Mouse (Mus musculus) liver, adult 2 months (tissue): Measurements from ENCODE around the gene Gm340. TPM values are rescaled to one million over a fixed set of nuclear protein-coding genes. Genes with fewer than 3 reads are reported as not detected.

Source experiments
- DNase-seq: peaks from one replicate; pipeline ENCODE4 v3.0.0-alpha.2; 2011; ENCODE audit warnings: low read depth, low spot score; ENCODE audit errors: extremely low read depth
- H3K27ac ChIP-seq: fragments of 200-500 bp; replicated peaks from 2 replicates; pipeline ENCODE4 v1.5.1; 2012; ENCODE audit warnings: low read depth, mild to moderate bottlenecking, control low read depth, inconsistent platforms, low read length; ENCODE audit not compliant: insufficient read depth
- H3K27me3 ChIP-seq: fragments of 200-500 bp; 2 replicates; pipeline ENCODE4 v1.6.1; 2012; ENCODE audit warnings: mild to moderate bottlenecking, moderate library complexity, low read length, inconsistent platforms; ENCODE audit not compliant: control insufficient read depth, insufficient read depth
- H3K36me3 ChIP-seq: fragments of 200-500 bp; 2 replicates; pipeline ENCODE4 v1.6.1; 2012; ENCODE audit warnings: low read length, inconsistent platforms; ENCODE audit not compliant: control insufficient read depth, insufficient read depth
- H3K4me1 ChIP-seq: fragments of 200-500 bp; 2 replicates; pipeline ENCODE4 v1.6.1; 2011; ENCODE audit warnings: low read length; ENCODE audit not compliant: control insufficient read depth, insufficient read depth
- H3K4me3 ChIP-seq: fragments of 200-500 bp; 2 replicates; pipeline ENCODE4 v1.5.1; 2011; ENCODE audit warnings: low read depth, mild to moderate bottlenecking, control low read depth, low read length, moderate library complexity; ENCODE audit not compliant: insufficient read depth
- H3K79me2 ChIP-seq: fragments of 200-500 bp; 2 replicates; pipeline ENCODE4 v1.6.1; 2012; ENCODE audit warnings: inconsistent platforms, mild to moderate bottlenecking, low read length, moderate library complexity; ENCODE audit not compliant: control insufficient read depth, insufficient read depth
- H3K9ac ChIP-seq: fragments of 200-500 bp; 2 replicates; pipeline ENCODE4 v1.6.1; 2012; ENCODE audit warnings: low read depth, mild to moderate bottlenecking, control low read depth, inconsistent platforms, low read length
- CTCF ChIP-seq: fragments of 200-500 bp; IDR thresholded peaks from 2 replicates; pipeline ENCODE4 v1.5.1; 2011; ENCODE audit warnings: low read depth, low read length, control low read depth
- POLR2A ChIP-seq: fragments of 200-500 bp; IDR thresholded peaks from 2 replicates; pipeline ENCODE4 v1.6.1; 2011; ENCODE audit warnings: low read length, control low read depth; ENCODE audit not compliant: insufficient read depth; ENCODE audit errors: extremely low read depth
- WGBS: fragments of 180-500 bp; shearing (Covaris S2); methylation state at CpG from one replicate; pipeline ENCODE4 v1.1.7; 2018; 5-methylcytosine and 5-hydroxymethylcytosine counted together
- polyA plus RNA-seq: library from polyadenylated mRNA; depleted of rRNA; stranded (reverse); fragments of >200 nt; gene quantifications from 2 replicates; pipeline ENCODE4 v1.2.3, GENCODE M21; 2012; rRNA removed
- total RNA-seq: library from RNA; depleted of rRNA; stranded (reverse); fragments of >200 nt; gene quantifications from 2 replicates; pipeline ENCODE4 v1.2.3, GENCODE M21; 2014; rRNA removed

Gm340 gene
- 3.0 and 3.4 TPM in 2 replicates for total RNA-seq
- 0.51 and 0.69 TPM in 2 replicates for polyA plus RNA-seq

DNA sequence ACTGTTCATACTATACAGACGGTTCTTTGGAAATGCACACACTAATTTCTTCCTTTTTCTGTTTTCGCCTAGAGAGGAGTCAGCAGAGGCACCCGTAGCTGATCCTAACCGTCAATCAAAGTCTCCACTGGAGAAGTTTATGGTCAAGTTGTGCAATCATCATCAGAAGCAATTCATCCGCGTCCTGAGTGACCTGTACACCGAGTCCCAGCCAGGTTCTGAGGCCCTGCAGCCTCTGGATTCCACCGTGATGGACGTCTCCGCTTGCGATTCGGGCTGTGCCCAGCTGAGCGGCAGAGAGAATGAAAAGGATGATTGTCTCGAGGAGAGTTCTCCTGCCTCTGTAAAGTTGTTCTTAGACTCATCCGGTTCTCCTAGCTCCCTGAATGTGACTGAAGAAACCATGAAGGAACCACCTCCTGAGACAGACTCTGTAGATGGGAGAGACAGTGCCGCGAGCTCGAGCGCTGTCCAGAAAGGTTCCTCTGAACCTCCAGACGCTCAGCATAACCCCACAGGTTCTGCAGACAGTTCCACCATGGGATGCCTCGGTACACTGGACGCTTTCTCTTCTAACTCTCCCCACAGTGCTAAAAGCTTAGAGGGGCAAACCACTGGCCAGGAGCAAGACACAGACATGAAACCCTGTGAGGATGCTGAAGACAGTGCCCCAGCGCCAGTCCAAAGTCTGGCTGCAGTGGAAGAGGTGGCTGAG, at the start of gene Gm340:
Gene Gm340 (plus strand): TSS at position 665 of the 715 bp plus-strand sequence.
- Histone ChIP-seq H3K79me2 (no peaks in the 10 kb centered on the region), H3K9ac (no peak within 1 kb of the TSS), H3K4me1 (peaks cover 10% of the 10 kb centered on the region), H3K36me3 (peaks cover 6% of the 10 kb centered on the region), H3K4me3 (no peak within 1 kb of the TSS), H3K27ac (no peak within 1 kb of the TSS), H3K27me3 (no peaks in the 10 kb centered on the region)
- no peak for TF ChIP-seq POLR2A
- TF ChIP-seq CTCF: no peak
- WGBS: 61% methylated on average over 23 of the region's 23 CpGs
- peak; percentile 87 for DNase-seq

DNA sequence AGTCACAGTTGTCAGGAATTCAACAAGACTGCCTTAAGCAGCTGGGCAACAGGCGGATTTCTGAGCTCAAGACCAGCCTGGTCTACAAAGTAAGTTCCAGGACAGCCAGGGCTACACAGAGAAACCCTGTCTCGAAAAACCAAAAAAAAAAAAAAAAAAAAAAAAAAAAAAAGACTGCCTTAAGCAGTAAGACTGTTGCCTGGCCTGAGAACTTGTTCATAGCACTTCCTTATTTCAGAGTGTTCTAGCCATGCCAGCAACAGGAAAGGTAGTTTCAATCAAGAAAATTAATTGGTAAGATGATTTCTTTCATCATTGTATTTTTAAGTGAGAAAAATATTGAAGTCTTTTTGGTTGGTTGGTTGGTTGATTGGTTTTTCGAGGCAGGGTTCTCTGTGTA, 48.1 kb upstream of the Gm340 start:
- no peak overlapping the region for H3K27ac ChIP-seq
- no peaks in the 10 kb centered on the region for H3K4me1 ChIP-seq
- peaks cover 6% of the 10 kb centered on the region; the same call in 1 of the 2 replicates for H3K79me2 ChIP-seq
- peaks cover 5% of the 10 kb centered on the region; the same call in 1 of the 2 replicates for H3K36me3 ChIP-seq
- no peak overlapping the region for H3K9ac ChIP-seq
- H3K4me3 ChIP-seq: no peak overlapping the region
- no peak for DNase-seq
- H3K27me3 ChIP-seq: no peaks in the 10 kb centered on the region
- TF ChIP-seq POLR2A (no peak), CTCF (no peak)
- WGBS: 97% methylated on average over 3 of the region's 3 CpGs

DNA sequence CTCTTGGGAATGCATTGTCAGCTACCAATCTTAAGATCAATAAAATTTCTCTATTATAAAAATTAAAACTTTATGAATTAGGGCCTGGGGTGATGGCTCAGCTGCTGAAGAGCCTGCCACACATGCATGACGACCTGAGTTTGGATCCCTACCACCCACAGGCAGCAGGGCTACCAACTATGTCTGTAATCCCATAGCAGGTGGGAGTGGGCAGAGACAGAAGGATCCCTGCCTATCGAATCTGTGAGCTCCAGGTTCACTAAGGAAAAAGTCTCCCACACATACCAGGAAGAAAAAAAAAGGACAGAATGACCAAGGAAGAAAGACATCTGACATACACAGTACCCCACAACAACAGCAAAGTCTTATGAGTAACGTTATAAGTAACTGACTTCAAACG, 25.2 kb upstream of the Gm340 start:
- Histone ChIP-seq H3K27ac (no peak overlapping the region), H3K4me1 (peaks cover 5% of the 10 kb centered on the region; the same call in 1 of the 2 replicates), H3K27me3 (no peaks in the 10 kb centered on the region), H3K9ac (no peak overlapping the region), H3K36me3 (peaks cover 34% of the 10 kb centered on the region), H3K4me3 (no peak overlapping the region), H3K79me2 (no peaks in the 10 kb centered on the region; the same call in 1 of the 2 replicates)
- whole genome bisulfite sequencing: 93% methylated on average over 4 of the region's 4 CpGs
- no peak for DNase-seq
- TF ChIP-seq POLR2A: no peak

DNA sequence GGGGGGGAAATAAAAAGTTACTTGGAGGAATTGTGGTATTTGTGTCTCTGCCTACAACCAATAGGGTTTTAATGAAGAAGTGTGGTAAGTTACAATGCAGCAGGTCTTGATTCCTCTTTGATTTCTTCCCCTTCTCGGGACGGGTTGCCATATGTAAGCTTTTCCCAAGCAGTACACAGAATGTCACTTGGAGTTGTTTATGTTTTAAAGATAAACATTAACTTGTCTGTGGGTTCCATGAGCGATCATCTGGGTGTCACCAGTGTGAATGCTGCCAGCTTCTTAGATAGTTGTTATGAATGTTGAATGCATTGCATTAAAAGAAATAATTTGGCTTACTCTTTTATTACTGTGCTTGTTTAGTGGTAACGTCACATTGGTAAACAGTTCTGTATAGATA, 24.7 kb upstream of the Gm340 start:
- DNase-seq: no peak
- TF ChIP-seq POLR2A (no peak), CTCF (no peak)
- Histone ChIP-seq H3K27me3 (no peaks in the 10 kb centered on the region), H3K4me1 (peaks cover 5% of the 10 kb centered on the region; the same call in 1 of the 2 replicates), H3K4me3 (no peak overlapping the region), H3K9ac (no peak overlapping the region), H3K79me2 (no peaks in the 10 kb centered on the region; the same call in 1 of the 2 replicates), H3K27ac (no peak overlapping the region), H3K36me3 (peaks cover 34% of the 10 kb centered on the region)
- WGBS: 77% methylated on average over 4 of the region's 4 CpGs

DNA sequence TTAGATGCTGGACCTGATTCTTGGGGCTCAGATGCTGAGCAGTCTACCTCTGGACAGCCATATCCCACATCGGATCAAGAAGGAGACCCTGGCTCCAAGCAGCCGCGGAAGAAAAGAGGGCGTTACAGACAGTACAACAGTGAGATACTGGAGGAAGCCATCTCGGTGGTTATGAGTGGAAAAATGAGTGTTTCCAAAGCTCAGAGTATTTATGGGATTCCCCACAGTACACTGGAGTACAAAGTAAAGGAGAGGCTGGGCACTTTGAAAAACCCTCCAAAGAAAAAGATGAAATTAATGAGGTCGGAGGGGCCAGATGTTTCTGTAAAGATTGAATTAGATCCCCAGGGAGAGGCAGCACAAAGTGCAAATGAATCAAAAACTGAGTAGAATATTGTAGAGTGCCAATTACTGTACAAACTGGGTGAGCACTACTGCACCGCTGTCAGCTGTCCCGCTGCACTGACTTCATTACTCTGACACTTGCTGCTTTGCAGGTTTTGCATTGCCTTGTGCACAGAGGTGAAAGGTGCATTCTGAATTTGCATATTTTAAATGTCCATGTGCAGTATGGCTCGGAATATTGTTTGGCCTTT, 23.2 kb upstream of the Gm340 start:
- no peak overlapping the region for H3K27ac ChIP-seq
- H3K4me1 ChIP-seq: peaks cover 5% of the 10 kb centered on the region; the same call in 1 of the 2 replicates
- H3K36me3 ChIP-seq: peaks cover 34% of the 10 kb centered on the region
- no peaks in the 10 kb centered on the region; the same call in 1 of the 2 replicates for H3K79me2 ChIP-seq
- no peaks in the 10 kb centered on the region for H3K27me3 ChIP-seq
- no peak overlapping the region for H3K9ac ChIP-seq
- DNase-seq: no peak
- WGBS: 95% methylated on average over 9 of the region's 9 CpGs
- H3K4me3 ChIP-seq: no peak overlapping the region
- TF ChIP-seq POLR2A (no peak), CTCF (no peak)

DNA sequence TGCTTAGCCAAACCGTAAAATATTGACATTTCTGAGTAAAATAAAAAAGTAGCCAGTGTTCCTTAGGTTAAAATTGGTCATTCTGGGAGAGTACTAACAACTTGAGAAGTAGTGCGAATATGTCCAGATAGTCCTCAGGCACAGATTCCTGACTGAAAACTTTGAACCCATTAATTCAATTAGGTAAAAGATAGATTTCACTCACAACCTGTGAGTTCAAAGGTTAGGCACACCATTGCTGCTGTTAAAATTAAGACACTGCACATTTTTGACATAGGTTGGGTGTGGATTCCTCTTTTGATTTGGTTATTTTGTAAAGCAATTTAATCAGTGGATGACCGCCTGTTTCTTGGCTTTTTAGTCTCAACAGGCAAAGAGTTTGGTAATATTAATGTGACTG, 21.3 kb upstream of the Gm340 start:
- Histone ChIP-seq H3K36me3 (peaks cover 27% of the 10 kb centered on the region), H3K27me3 (no peaks in the 10 kb centered on the region), H3K79me2 (no peaks in the 10 kb centered on the region; the same call in 1 of the 2 replicates), H3K27ac (no peak overlapping the region), H3K4me1 (peaks cover 5% of the 10 kb centered on the region; the same call in 1 of the 2 replicates), H3K4me3 (no peak overlapping the region), H3K9ac (no peak overlapping the region)
- DNase-seq: peak; percentile 65
- 70% methylated on average over 3 of the region's 3 CpGs for WGBS
- TF ChIP-seq POLR2A: no peak
- no peak for TF ChIP-seq CTCF
